Mouse (Mus musculus) embryonic facial prominence, embryonic 15.5 days (tissue): ENCODE measurements at regions not wholly inside any gene's neighbourhood (a gene's known extent, or its start where the extent isn't known, plus 50 kb on each side); places are given as distances from the start of the nearest gene placed in this dataset.

Experiments
- ATAC-seq: fragments of 200-750 bp; cut with Nextera tagmentation; 2 replicates; pipeline ENCODE4 v1.8.0; 2017; ENCODE audit warnings: low read depth, moderate TSS enrichment; ENCODE audit not compliant: insufficient number of reproducible peaks, low FRiP score, low TSS enrichment
- H3K27ac ChIP-seq: fragments of 300-500 bp; sonication (generic); replicated peaks from 2 replicates; pipeline ENCODE4 v1.5.1; 2015; ENCODE audit warnings: mild to moderate bottlenecking, inconsistent platforms
- H3K27me3 ChIP-seq: fragments of 300-500 bp; sonication (generic); 2 replicates; pipeline ENCODE4 v1.6.1; 2015; ENCODE audit warnings: inconsistent platforms
- H3K36me3 ChIP-seq: fragments of 300-500 bp; sonication (generic); 2 replicates; pipeline ENCODE4 v1.6.1; 2015; ENCODE audit warnings: mild to moderate bottlenecking, inconsistent platforms
- H3K4me1 ChIP-seq: fragments of 300-500 bp; sonication (generic); 2 replicates; pipeline ENCODE4 v1.6.1; 2015; ENCODE audit warnings: inconsistent platforms
- H3K4me2 ChIP-seq: fragments of 300-500 bp; sonication (generic); replicated peaks from 2 replicates; pipeline ENCODE4 v1.6.1; 2015; ENCODE audit warnings: mild to moderate bottlenecking, inconsistent platforms
- H3K4me3 ChIP-seq: fragments of 300-500 bp; sonication (generic); replicated peaks from 2 replicates; pipeline ENCODE4 v1.5.1; 2015; ENCODE audit warnings: mild to moderate bottlenecking, inconsistent platforms
- H3K9ac ChIP-seq: fragments of 300-500 bp; sonication (generic); 2 replicates; pipeline ENCODE4 v1.6.1; 2015; ENCODE audit warnings: inconsistent platforms
- H3K9me3 ChIP-seq: fragments of 300-500 bp; sonication (generic); replicated peaks from 2 replicates; pipeline ENCODE4 v1.6.1; 2016; ENCODE audit warnings: inconsistent platforms
- WGBS: fragments of 180-500 bp; shearing (Covaris S2); methylation state at CpG from one replicate; pipeline ENCODE4 v1.1.7; 2015; 5-methylcytosine and 5-hydroxymethylcytosine counted together

DNA sequence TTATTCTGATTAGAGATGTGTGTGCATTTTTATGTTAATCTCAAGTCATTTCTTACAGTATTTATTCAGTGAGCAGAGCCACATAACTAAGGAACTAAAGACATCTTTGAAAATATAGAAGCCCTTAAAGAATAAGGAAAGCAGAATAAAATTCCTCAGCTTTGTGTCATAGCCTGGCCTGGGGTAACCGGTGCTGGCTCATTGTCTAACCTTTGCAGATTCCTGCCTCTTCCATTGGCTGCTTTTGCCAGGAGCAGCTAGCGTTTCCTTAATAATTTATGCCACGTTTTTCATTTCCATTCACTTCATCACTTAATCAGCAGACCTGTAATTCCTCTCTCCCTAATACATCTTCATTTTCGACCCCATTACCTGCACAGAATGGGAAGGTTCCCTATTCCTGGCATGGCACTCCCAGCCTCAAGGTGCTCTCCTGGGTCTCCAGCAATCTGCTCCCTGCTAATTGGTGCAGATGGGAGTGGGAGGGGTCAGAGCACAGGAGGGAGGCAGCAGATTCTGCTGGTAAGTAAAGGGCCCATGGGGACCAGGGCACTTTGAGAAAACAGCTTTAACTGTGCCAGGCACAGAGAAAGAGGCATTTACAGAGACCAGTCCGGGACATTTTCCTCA is 413.1 kb downstream of the Stim2 start:
- Histone ChIP-seq H3K4me1 (no peaks in the 10 kb centered on the region), H3K9ac (no peak overlapping the region), H3K4me2 (no peak overlapping the region), H3K27ac (no peak overlapping the region), H3K36me3 (no peaks in the 10 kb centered on the region), H3K27me3 (no peaks in the 10 kb centered on the region), H3K4me3 (no peak overlapping the region), H3K9me3 (no peaks in the 10 kb centered on the region)
- WGBS = 58% methylated on average over 5 of the region's 5 CpGs
- peak; percentile 75; the same call in 1 of the 2 replicates for ATAC-seq

DNA sequence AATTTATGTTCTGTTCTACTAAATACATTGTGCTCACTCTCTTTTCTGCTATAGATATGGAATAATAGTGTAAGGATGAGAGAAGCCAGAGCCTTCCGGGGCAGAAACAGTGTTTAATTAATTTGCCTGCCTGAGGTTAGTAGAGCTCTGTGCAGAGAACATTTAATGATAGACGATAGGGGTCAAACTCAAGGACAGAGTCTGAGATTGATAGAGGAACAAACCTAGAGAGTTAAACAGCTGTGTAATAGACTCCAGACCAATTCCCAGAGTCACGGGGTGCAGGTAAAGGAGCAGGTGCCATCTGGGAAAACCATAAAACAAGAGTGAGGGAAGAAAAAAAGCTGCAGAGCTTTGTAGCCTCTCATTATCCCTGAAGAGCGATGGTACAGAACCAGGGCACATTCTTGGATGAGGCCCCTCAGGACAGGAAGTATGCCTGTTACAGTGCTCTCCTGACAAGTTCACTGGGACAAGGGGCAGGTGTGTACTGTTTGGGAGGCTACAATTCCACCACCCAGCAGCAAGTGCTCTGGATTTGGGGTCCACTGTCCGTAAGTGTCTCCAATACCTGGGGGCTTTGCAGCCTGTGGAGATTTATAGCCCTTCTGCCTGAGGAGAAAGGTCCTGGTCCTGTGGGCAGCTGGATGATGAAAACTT is 421.6 kb downstream of the Stim2 start:
- H3K4me2 ChIP-seq = no peak overlapping the region
- no peak for ATAC-seq
- H3K4me1 ChIP-seq = no peaks in the 10 kb centered on the region
- H3K27ac ChIP-seq = no peak overlapping the region
- no peaks in the 10 kb centered on the region for H3K36me3 ChIP-seq
- WGBS = 41% methylated on average over 5 of the region's 5 CpGs
- H3K27me3 ChIP-seq = no peaks in the 10 kb centered on the region
- H3K9ac ChIP-seq = no peak overlapping the region
- H3K9me3 ChIP-seq = no peaks in the 10 kb centered on the region
- no peak overlapping the region for H3K4me3 ChIP-seq

- Histone ChIP-seq H3K27me3 (no peaks in the 10 kb centered on the region), H3K9ac (no peak overlapping the region), H3K4me3 (no peak overlapping the region), H3K4me2 (no peak overlapping the region), H3K36me3 (no peaks in the 10 kb centered on the region), H3K27ac (no peak overlapping the region), H3K9me3 (no peaks in the 10 kb centered on the region), H3K4me1 (no peaks in the 10 kb centered on the region)
- 84% methylated on average over 1 of the region's 1 CpGs for WGBS
- ATAC-seq = no peak
These were observed 441.0 kb downstream of the Stim2 start for GRCm38 (mm10) chr5:54439286-54439685.

DNA sequence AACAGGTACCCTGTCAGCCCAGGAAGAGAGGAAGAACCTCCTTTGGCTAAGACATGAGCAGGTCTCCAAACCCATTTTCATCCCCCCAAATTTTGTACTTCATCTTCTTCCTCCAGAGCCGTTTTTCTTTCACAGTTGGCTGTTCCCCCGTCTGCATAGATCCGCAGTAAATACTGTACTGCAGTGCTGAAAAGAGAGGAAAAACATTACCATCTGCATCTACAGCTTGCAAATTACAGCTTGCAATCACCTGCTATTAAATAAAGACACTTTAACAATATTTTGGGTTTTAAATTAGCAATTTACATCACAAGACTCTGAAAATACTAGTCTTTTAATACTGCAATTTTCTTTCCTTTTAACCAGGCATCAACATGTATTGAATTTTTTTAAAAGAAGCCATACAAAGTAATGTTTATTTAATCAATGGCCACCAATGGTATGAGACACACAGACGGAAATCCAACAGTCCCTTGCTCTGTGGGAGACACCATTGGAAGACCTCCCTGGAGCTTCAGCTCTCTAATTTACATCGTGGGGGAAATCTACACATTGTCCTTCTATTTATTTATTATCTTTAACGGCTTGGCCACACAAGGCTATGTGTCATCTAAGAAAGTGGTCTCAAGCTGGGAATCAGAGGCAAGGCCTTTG is 442.6 kb downstream of the Stim2 start:
- Histone ChIP-seq H3K4me3 (no peak overlapping the region), H3K9ac (no peak overlapping the region), H3K4me2 (no peak overlapping the region), H3K36me3 (no peaks in the 10 kb centered on the region), H3K27me3 (no peaks in the 10 kb centered on the region), H3K27ac (no peak overlapping the region), H3K4me1 (no peaks in the 10 kb centered on the region), H3K9me3 (no peaks in the 10 kb centered on the region)
- WGBS = 62% methylated on average over 6 of the region's 6 CpGs
- no peak for ATAC-seq

DNA sequence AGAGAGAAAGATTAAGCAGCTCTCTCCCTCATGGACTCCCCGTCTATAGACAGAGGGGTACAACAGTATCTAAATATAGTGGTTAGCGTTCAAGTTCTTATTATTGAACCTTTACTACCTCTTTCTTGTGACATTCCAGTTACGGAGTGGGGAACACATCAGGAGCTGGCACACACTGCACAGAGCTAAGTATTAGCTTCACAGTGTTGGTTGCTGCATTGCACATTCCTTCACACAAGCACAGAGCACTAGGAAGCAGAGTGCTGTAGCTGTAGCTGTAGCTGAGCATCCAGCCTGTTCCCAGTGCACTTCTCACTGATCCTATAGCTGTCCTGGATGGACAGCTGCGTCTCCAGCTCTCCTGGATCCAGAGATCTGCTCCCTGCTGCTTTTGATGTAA is 443.3 kb downstream of the Stim2 start:
- H3K27me3 ChIP-seq = no peaks in the 10 kb centered on the region
- no peak overlapping the region for H3K9ac ChIP-seq
- no peaks in the 10 kb centered on the region for H3K4me1 ChIP-seq
- ATAC-seq = no peak
- no peak overlapping the region for H3K4me3 ChIP-seq
- no peaks in the 10 kb centered on the region for H3K36me3 ChIP-seq
- H3K27ac ChIP-seq = no peak overlapping the region
- 78% methylated on average over 4 of the region's 4 CpGs for WGBS
- H3K4me2 ChIP-seq = no peak overlapping the region
- no peaks in the 10 kb centered on the region for H3K9me3 ChIP-seq

- WGBS = 79% methylated on average over 1 of the region's 1 CpGs
- Histone ChIP-seq H3K27me3 (no peaks in the 10 kb centered on the region), H3K4me2 (no peak overlapping the region), H3K4me3 (no peak overlapping the region), H3K36me3 (no peaks in the 10 kb centered on the region), H3K9me3 (no peaks in the 10 kb centered on the region), H3K9ac (no peak overlapping the region), H3K27ac (no peak overlapping the region), H3K4me1 (no peaks in the 10 kb centered on the region)
- no peak for ATAC-seq
These were observed 485.6 kb downstream of the Stim2 start for GRCm38 (mm10) chr5:54483916-54484315.
